Mouse (Mus musculus) MEL (cell line): ENCODE results near the gene Rpl36al. TPM values are rescaled to one million over a fixed set of nuclear protein-coding genes. Genes with fewer than 3 reads are reported as not detected.
A peak's percentile ranks its signal among the peaks of the same experiment; 100 is the strongest.

Experiments
- DNase-seq: peaks from one replicate; pipeline ENCODE4 v3.0.0; 2011; ENCODE audit warnings: low read depth, low spot score
- H3K27ac ChIP-seq: 2 replicates; pipeline ENCODE4 v1.5.1; 2012; ENCODE audit warnings: low read depth, mild to moderate bottlenecking, control low read depth, low read length, moderate library complexity; ENCODE audit not compliant: control insufficient read depth
- H3K27me3 ChIP-seq, 2 experiments: fragments of 150-350 bp in 1 of 2; sonication (generic) in 1 of 2; 2 replicates each; pipeline ENCODE4 v1.6.1; 2012; ENCODE audit warnings: low read length in 2 of 2, mild to moderate bottlenecking in 2 of 2, improper control_type of control experiment in 1 of 2, moderate library complexity in 1 of 2; ENCODE audit not compliant: insufficient read depth in 2 of 2, control insufficient read depth in 1 of 2
- H3K36me3 ChIP-seq, 2 experiments: 2 replicates each; pipeline ENCODE4 v1.6.1; 2012 to 2014; ENCODE audit warnings: low read length in 2 of 2, improper control_type of control experiment in 1 of 2, inconsistent platforms in 1 of 2, mild to moderate bottlenecking in 1 of 2; ENCODE audit not compliant: insufficient read depth in 2 of 2, control insufficient read depth in 1 of 2
- H3K4me1 ChIP-seq, 2 experiments: fragments of 150-350 bp in 1 of 2; sonication (generic) in 1 of 2; 2 replicates each; pipeline ENCODE4 v1.6.1; 2012; ENCODE audit warnings: low read length in 2 of 2, improper control_type of control experiment in 1 of 2, mild to moderate bottlenecking in 1 of 2; ENCODE audit not compliant: insufficient read depth in 2 of 2, control insufficient read depth in 1 of 2
- H3K4me3 ChIP-seq, 2 experiments: fragments of 150-350 bp in 1 of 2; sonication (generic) in 1 of 2; 2 replicates each; pipeline ENCODE4 v1.5.1; 2012; ENCODE audit warnings: low read depth in 2 of 2, low read length in 2 of 2, mild to moderate bottlenecking in 2 of 2, moderate library complexity in 2 of 2, control low read depth in 1 of 2, improper control_type of control experiment in 1 of 2; ENCODE audit not compliant: control insufficient read depth in 1 of 2, insufficient read depth in 1 of 2
- H3K79me2 ChIP-seq: 2 replicates; pipeline ENCODE4 v1.6.1; 2012; ENCODE audit warnings: mild to moderate bottlenecking, low read length, moderate library complexity; ENCODE audit not compliant: control insufficient read depth, poor library complexity, insufficient read depth
- H3K9ac ChIP-seq: 2 replicates; pipeline ENCODE4 v1.6.1; 2012; ENCODE audit warnings: low read depth, mild to moderate bottlenecking, control low read depth, low read length, moderate library complexity; ENCODE audit not compliant: control insufficient read depth, poor library complexity, severe bottlenecking
- H3K9me3 ChIP-seq: fragments of 150-350 bp; sonication (generic); replicated peaks from 2 replicates; pipeline ENCODE4 v1.6.1; 2012; ENCODE audit warnings: mild to moderate bottlenecking, low read length, improper control_type of control experiment, moderate library complexity; ENCODE audit not compliant: insufficient read depth
- CHD1 ChIP-seq: IDR thresholded peaks from 2 replicates; pipeline ENCODE4 v1.6.1; 2012; ENCODE audit warnings: low read depth, mild to moderate bottlenecking, inconsistent platforms, low read length, improper control_type of control experiment
- CHD2 ChIP-seq: IDR thresholded peaks from 2 replicates; pipeline ENCODE4 v1.6.1; 2011; ENCODE audit warnings: low read length, improper control_type of control experiment
- CTCF ChIP-seq, 3 experiments: IDR thresholded peaks in 2 of 3; conservative IDR thresholded peaks in 1 of 3; 2 replicates each; pipeline ENCODE4 v1.5.1; 2011 to 2012; ENCODE audit warnings: low read length in 3 of 3, low read depth in 2 of 3, mild to moderate bottlenecking in 2 of 3, improper control_type of control experiment in 1 of 3, inconsistent platforms in 1 of 3, mixed read lengths in 1 of 3, moderate library complexity in 1 of 3; ENCODE audit not compliant: control insufficient read depth in 1 of 3, insufficient read depth in 1 of 3, poor library complexity in 1 of 3, severe bottlenecking in 1 of 3
- E2F4 ChIP-seq: IDR thresholded peaks from 2 replicates; pipeline ENCODE4 v1.6.1; 2011; ENCODE audit warnings: low read depth, low read length, improper control_type of control experiment, borderline replicate concordance
- ELF1 ChIP-seq: IDR thresholded peaks from 2 replicates; pipeline ENCODE4 v1.6.1; 2014; ENCODE audit warnings: low read depth, mild to moderate bottlenecking, inconsistent platforms, low read length, improper control_type of control experiment, moderate library complexity
- EP300 ChIP-seq, 2 experiments: IDR thresholded peaks; 2 replicates each; pipeline ENCODE4 v1.6.1; 2011; ENCODE audit warnings: improper control_type of control experiment in 2 of 2, low read length in 2 of 2, low read depth in 1 of 2, mild to moderate bottlenecking in 1 of 2
- ETS1 ChIP-seq: IDR thresholded peaks from 2 replicates; pipeline ENCODE4 v1.6.1; 2012; ENCODE audit warnings: low read depth, mild to moderate bottlenecking, inconsistent platforms, low read length, improper control_type of control experiment, moderate library complexity
- GABPA ChIP-seq: IDR thresholded peaks from 2 replicates; pipeline ENCODE4 v1.6.1; 2012; ENCODE audit warnings: low read depth, mild to moderate bottlenecking, inconsistent platforms, low read length, improper control_type of control experiment, moderate library complexity
- GATA1 ChIP-seq: IDR thresholded peaks from 2 replicates; pipeline ENCODE4 v1.6.1; 2011; ENCODE audit warnings: low read depth, low read length, improper control_type of control experiment
- HCFC1 ChIP-seq: IDR thresholded peaks from 2 replicates; pipeline ENCODE4 v1.6.1; 2012; ENCODE audit warnings: low read depth, mild to moderate bottlenecking, inconsistent platforms, low read length, improper control_type of control experiment, moderate library complexity
- JUND ChIP-seq: IDR thresholded peaks from 2 replicates; pipeline ENCODE4 v1.6.1; 2011; ENCODE audit warnings: low read depth, mild to moderate bottlenecking, improper control_type of control experiment, low read length
- KAT2A ChIP-seq: conservative IDR thresholded peaks from 2 replicates; pipeline ENCODE4 v1.6.1; 2012; ENCODE audit warnings: low read depth, low read length, improper control_type of control experiment, inconsistent platforms
- MAFK ChIP-seq: IDR thresholded peaks from 2 replicates; pipeline ENCODE4 v1.6.1; 2011; ENCODE audit warnings: low read depth, mild to moderate bottlenecking, low read length, improper control_type of control experiment, borderline replicate concordance
- MAX ChIP-seq: IDR thresholded peaks from 2 replicates; pipeline ENCODE4 v1.6.1; 2011; ENCODE audit warnings: low read length, improper control_type of control experiment
- MAZ ChIP-seq: IDR thresholded peaks from 2 replicates; pipeline ENCODE4 v1.6.1; 2012; ENCODE audit warnings: low read depth, mild to moderate bottlenecking, inconsistent platforms, low read length, improper control_type of control experiment
- MEF2A ChIP-seq: IDR thresholded peaks from 2 replicates; pipeline ENCODE4 v1.6.1; 2014; ENCODE audit warnings: low read depth, mild to moderate bottlenecking, inconsistent platforms, low read length, improper control_type of control experiment; ENCODE audit not compliant: poor library complexity, insufficient replicate concordance, severe bottlenecking; ENCODE audit errors: extremely low read depth
- MXI1 ChIP-seq: IDR thresholded peaks from 2 replicates; pipeline ENCODE4 v1.6.1; 2011; ENCODE audit warnings: mild to moderate bottlenecking, low read depth, low read length, improper control_type of control experiment
- MYB ChIP-seq: IDR thresholded peaks from 2 replicates; pipeline ENCODE4 v1.6.1; 2011; ENCODE audit warnings: mild to moderate bottlenecking, low read depth, low read length, improper control_type of control experiment
- NELFE ChIP-seq: IDR thresholded peaks from 2 replicates; pipeline ENCODE4 v1.6.1; 2011; ENCODE audit warnings: low read depth, low read length, improper control_type of control experiment
- NRF1 ChIP-seq: IDR thresholded peaks from 2 replicates; pipeline ENCODE4 v1.6.1; 2014; ENCODE audit warnings: low read depth, mild to moderate bottlenecking, inconsistent platforms, low read length, improper control_type of control experiment, moderate library complexity; ENCODE audit not compliant: poor library complexity, insufficient read depth, severe bottlenecking
- POLR2A ChIP-seq, 2 experiments: IDR thresholded peaks; 2 replicates each; pipeline ENCODE4 v1.6.1; 2011 to 2012; ENCODE audit warnings: low read length in 2 of 2, mild to moderate bottlenecking in 2 of 2, control low read depth in 1 of 2, improper control_type of control experiment in 1 of 2, low read depth in 1 of 2, moderate library complexity in 1 of 2; ENCODE audit not compliant: control insufficient read depth in 1 of 2, insufficient read depth in 1 of 2, poor library complexity in 1 of 2
- POLR2AphosphoS2 ChIP-seq: IDR thresholded peaks from 2 replicates; pipeline ENCODE4 v1.6.1; 2011; ENCODE audit warnings: low read length, improper control_type of control experiment
- RAD21 ChIP-seq: IDR thresholded peaks from 2 replicates; pipeline ENCODE4 v1.6.1; 2011; ENCODE audit warnings: mild to moderate bottlenecking, low read depth, low read length, improper control_type of control experiment
- RCOR1 ChIP-seq: IDR thresholded peaks from 2 replicates; pipeline ENCODE4 v1.6.1; 2012; ENCODE audit warnings: low read depth, mild to moderate bottlenecking, inconsistent platforms, low read length, improper control_type of control experiment
- SIN3A ChIP-seq: IDR thresholded peaks from 2 replicates; pipeline ENCODE4 v1.6.1; 2012; ENCODE audit warnings: low read length, improper control_type of control experiment, inconsistent platforms
- SMC3 ChIP-seq: IDR thresholded peaks from 2 replicates; pipeline ENCODE4 v1.6.1; 2011; ENCODE audit warnings: low read depth, low read length, improper control_type of control experiment
- TAL1 ChIP-seq: IDR thresholded peaks from 2 replicates; pipeline ENCODE4 v1.6.1; 2012; ENCODE audit warnings: mild to moderate bottlenecking, inconsistent platforms, low read length, moderate library complexity, mixed read lengths
- TBP ChIP-seq: IDR thresholded peaks from 2 replicates; pipeline ENCODE4 v1.8.0; 2011; ENCODE audit warnings: low read depth, low read length, improper control_type of control experiment
- TCF12 ChIP-seq: IDR thresholded peaks from 2 replicates; pipeline ENCODE4 v1.6.1; 2014; ENCODE audit warnings: low read depth, mild to moderate bottlenecking, inconsistent platforms, low read length, improper control_type of control experiment, moderate library complexity
- USF1 ChIP-seq: IDR thresholded peaks from 2 replicates; pipeline ENCODE4 v1.6.1; 2014; ENCODE audit warnings: low read depth, mild to moderate bottlenecking, inconsistent platforms, low read length, improper control_type of control experiment, moderate library complexity
- ZC3H11A ChIP-seq: IDR thresholded peaks from 2 replicates; pipeline ENCODE4 v1.6.1; 2012; ENCODE audit warnings: low read depth, mild to moderate bottlenecking, inconsistent platforms, low read length, improper control_type of control experiment
- ZKSCAN1 ChIP-seq: IDR thresholded peaks from 2 replicates; pipeline ENCODE4 v1.6.1; 2012; ENCODE audit warnings: low read depth, mild to moderate bottlenecking, inconsistent platforms, low read length, improper control_type of control experiment, moderate library complexity
- ZMIZ1 ChIP-seq: IDR thresholded peaks from 2 replicates; pipeline ENCODE4 v1.6.1; 2012; ENCODE audit warnings: low read depth, mild to moderate bottlenecking, inconsistent platforms, low read length, improper control_type of control experiment, moderate library complexity
- ZNF384 ChIP-seq: IDR thresholded peaks from 2 replicates; pipeline ENCODE4 v1.6.1; 2012; ENCODE audit warnings: low read depth, mild to moderate bottlenecking, inconsistent platforms, low read length, improper control_type of control experiment
- polyA plus RNA-seq, 2 experiments: library from polyadenylated mRNA; stranded (reverse) in 1 of 2; unstranded in 1 of 2; fragments of >175 nt in 1 of 2; fragments of >200 nt in 1 of 2; gene quantifications; 2 replicates each; pipeline versions ENCODE4 v1.2.1 to v1.2.4; 2012; ENCODE audit warnings: low replicate concordance in 2 of 2, low read depth in 1 of 2; ENCODE audit not compliant: insufficient read length in 2 of 2, insufficient read depth in 1 of 2, missing spikeins in 1 of 2
- total RNA-seq: library from RNA; depleted of rRNA; stranded (reverse); fragments of 300-350 nt; gene quantifications from 2 replicates; pipeline ENCODE4 v1.2.3, GENCODE M21; 2012

The Rpl36al gene
- total and polyA plus RNA-seq, 3 experiments = 696 to 1,318 TPM; not detected in 1

DNA sequence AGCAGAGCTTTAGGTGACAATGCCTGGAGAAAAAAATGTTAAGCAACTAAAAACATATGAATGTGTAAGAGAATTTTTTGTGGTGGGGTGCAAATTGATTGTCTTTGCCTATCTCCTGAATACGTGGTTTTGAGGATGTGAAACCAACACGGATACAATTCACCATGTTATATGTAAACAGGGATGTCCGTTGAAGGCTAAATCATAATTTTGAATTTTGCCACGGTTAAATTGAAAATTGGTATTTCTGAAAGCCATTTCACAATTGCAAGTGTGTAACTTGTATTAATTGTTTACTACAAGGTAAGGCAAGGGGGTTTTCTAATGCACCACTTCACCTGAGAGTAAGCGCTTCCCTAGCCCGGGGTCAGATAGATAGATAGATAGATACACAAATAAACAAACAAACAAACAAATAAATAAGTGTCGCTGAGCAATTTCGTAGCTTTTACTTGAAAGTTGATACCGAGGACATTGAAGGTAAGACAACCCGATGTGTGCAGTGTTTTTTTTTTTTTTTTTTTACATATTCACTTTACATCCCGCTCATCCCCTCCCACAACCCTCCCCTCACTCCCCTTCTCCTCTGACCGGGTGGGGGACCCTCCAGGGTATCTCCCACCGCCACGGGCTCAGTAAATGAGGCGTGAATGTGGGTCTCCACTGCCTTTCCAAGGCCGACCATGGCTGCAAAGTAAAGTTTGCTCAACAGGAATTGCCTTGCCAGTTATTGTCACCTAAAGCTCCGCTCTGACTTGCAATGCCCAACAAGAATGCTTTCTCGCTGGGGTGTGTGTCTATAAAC, 16.0 kb downstream of the Rpl36al start:
- H3K36me3 ChIP-seq = peaks cover 0 to 28% of the 10 kb centered on the region in 2 experiments; a peak in 3 of 4 replicates
- H3K27ac ChIP-seq = peak overlapping the region; percentile 51; the same call in 1 of the 2 replicates
- H3K79me2 ChIP-seq = peaks cover 11% of the 10 kb centered on the region
- peaks cover 2 to 18% of the 10 kb centered on the region in 2 experiments; a peak in 3 of 4 replicates for H3K4me1 ChIP-seq
- H3K4me3 ChIP-seq = peak overlapping the region; percentile 70 to 78
- H3K9ac ChIP-seq = peak overlapping the region; percentile 84
- no peaks in the 10 kb centered on the region for H3K27me3 ChIP-seq
- no peaks in the 10 kb centered on the region for H3K9me3 ChIP-seq
- TF ChIP-seq TAL1 = no peak
- TF ChIP-seq TBP = no peak
- TF ChIP-seq MYB = no peak
- peak; percentile 38; the same call in 1 of the 2 replicates for TF ChIP-seq NELFE
- TF ChIP-seq KAT2A = no peak
- TF ChIP-seq RCOR1 = no peak
- TF ChIP-seq SMC3 = no peak
- no peak for TF ChIP-seq CHD2
- no peak for TF ChIP-seq CTCF (IDR thresholded peaks at IDR 0.05 in 2 of 3, conservative IDR thresholded peaks at IDR 0.05 in 1 of 3; ENCODE audit: control insufficient read depth in 1 of 3, insufficient read depth in 1 of 3, low read depth in 2 of 3, low read length in 3 of 3, poor library complexity in 1 of 3, severe bottlenecking in 1 of 3)
- no peak for TF ChIP-seq TCF12
- TF ChIP-seq HCFC1 = no peak
- no peak for TF ChIP-seq ZKSCAN1
- TF ChIP-seq GABPA = no peak
- TF ChIP-seq CHD1 = 0 out of 2 replicates have a peak, but pooled peaks have one; percentile 72
- no peak for TF ChIP-seq MAFK
- TF ChIP-seq USF1 = no peak
- TF ChIP-seq ZMIZ1 = 0 out of 2 replicates have a peak, but pooled peaks have one; percentile 28
- no peak for TF ChIP-seq MAX
- TF ChIP-seq ELF1 = no peak
- TF ChIP-seq ZC3H11A = no peak
- no peak for TF ChIP-seq ETS1
- TF ChIP-seq MXI1 = no peak
- TF ChIP-seq POLR2A (IDR thresholded peaks at IDR 0.05; ENCODE audit: control insufficient read depth in 1 of 2, insufficient read depth in 1 of 2, low read depth in 1 of 2, low read length in 2 of 2, poor library complexity in 1 of 2) = no peak; a peak in 1 of 4 replicates
- TF ChIP-seq RAD21 = no peak
- no peak for TF ChIP-seq JUND
- no peak for TF ChIP-seq SIN3A
- no peak for TF ChIP-seq MEF2A
- peak; percentile 85 for TF ChIP-seq ZNF384
- no peak; the same call in 1 of the 2 replicates for TF ChIP-seq POLR2AphosphoS2
- no peak for TF ChIP-seq MAZ
- no peak for TF ChIP-seq GATA1
- TF ChIP-seq E2F4 = no peak
- TF ChIP-seq NRF1 = no peak
- no peak for TF ChIP-seq EP300 (IDR thresholded peaks at IDR 0.05; ENCODE audit: low read depth in 1 of 2, low read length in 2 of 2)
- peak; percentile 43 for DNase-seq
